Mouse (Mus musculus) heart, postnatal 0 days (tissue): ENCODE results near the gene Lhfpl2. TPM values are rescaled to one million over a fixed set of nuclear protein-coding genes. Genes with fewer than 3 reads are reported as not detected.

Source experiments
- ATAC-seq: fragments of 200-750 bp; cut with Nextera tagmentation; 2 replicates; pipeline ENCODE4 v1.8.0; 2017; ENCODE audit warnings: low read depth, moderate number of reproducible peaks, moderate library complexity; ENCODE audit not compliant: insufficient read depth
- DNase-seq: peaks from one replicate; pipeline ENCODE4 v3.0.0-alpha.2; 2016; ENCODE audit warnings: low spot score
- H3K27ac ChIP-seq: fragments of 300-500 bp; sonication (generic); 2 replicates; pipeline ENCODE4 v1.5.1; 2014; ENCODE audit warnings: low read depth, mild to moderate bottlenecking
- H3K27me3 ChIP-seq: fragments of 300-500 bp; sonication (generic); 2 replicates; pipeline ENCODE4 v1.6.1; 2014; ENCODE audit warnings: low read length, mixed read lengths; ENCODE audit not compliant: control insufficient read depth, insufficient read depth
- H3K36me3 ChIP-seq: fragments of 300-500 bp; sonication (generic); replicated peaks from 2 replicates; pipeline ENCODE4 v1.6.1; 2014; ENCODE audit warnings: low read length, mixed read lengths; ENCODE audit not compliant: control insufficient read depth, insufficient read depth
- H3K4me1 ChIP-seq: fragments of 300-500 bp; sonication (generic); 2 replicates; pipeline ENCODE4 v1.6.1; 2014; ENCODE audit warnings: antibody characterized with exemption; ENCODE audit not compliant: control insufficient read depth, insufficient read depth
- H3K4me2 ChIP-seq: fragments of 300-500 bp; sonication (generic); 2 replicates; pipeline ENCODE4 v1.6.1; 2014; ENCODE audit warnings: low read depth, mild to moderate bottlenecking, low read length, moderate library complexity
- H3K4me3 ChIP-seq: fragments of 300-500 bp; sonication (generic); 2 replicates; pipeline ENCODE4 v1.5.1; 2014; ENCODE audit warnings: low read depth, low read length
- H3K9ac ChIP-seq: fragments of 300-500 bp; sonication (generic); replicated peaks from 2 replicates; pipeline ENCODE4 v1.6.1; 2014; ENCODE audit warnings: low read depth, low read length, mixed read lengths
- H3K9me3 ChIP-seq: fragments of 300-500 bp; sonication (generic); replicated peaks from 2 replicates; pipeline ENCODE4 v1.6.1; 2016; ENCODE audit warnings: low read length; ENCODE audit not compliant: control insufficient read depth
- CTCF ChIP-seq: IDR thresholded peaks from 2 replicates; pipeline ENCODE4 v1.5.1; 2016; ENCODE audit warnings: antibody characterized with exemption, control low read depth, low read depth
- EP300 ChIP-seq: IDR thresholded peaks from 2 replicates; pipeline ENCODE4 v1.6.1; 2016; ENCODE audit warnings: antibody characterized with exemption, low read depth
- WGBS: fragments of 180-500 bp; shearing (Covaris S2); extraction: QIAGEN DNeasy Blood & Tissue Kit; methylation state at CpG from one replicate; pipeline ENCODE4 v1.1.7; 2014; 5-methylcytosine and 5-hydroxymethylcytosine counted together
- polyA plus RNA-seq: library from polyadenylated mRNA; unstranded; fragments of >200 nt; fragmentation: Nextera tagmentation; extraction: Ambion mirVana; gene quantifications from 2 replicates; pipeline ENCODE4 v1.2.1, GENCODE M21; 2015
- total RNA-seq: library from RNA; depleted of rRNA; stranded (reverse); fragments of >200 nt; gene quantifications from 2 replicates; pipeline ENCODE4 v1.2.3, GENCODE M21; 2014; ENCODE audit warnings: low replicate concordance

Gene Lhfpl2
- total and polyA plus RNA-seq, 2 experiments from 2014 or later = 10.8 to 22.5 TPM

- no peaks in the 10 kb centered on the region for H3K27me3 ChIP-seq
- no peak for TF ChIP-seq CTCF
- TF ChIP-seq EP300 = no peak
- H3K4me2 ChIP-seq = no peak overlapping the region
- H3K9ac ChIP-seq = no peak overlapping the region
- H3K4me1 ChIP-seq = peaks cover under 1% of the 10 kb centered on the region; the same call in 1 of the 2 replicates
- ATAC-seq (no peak), DNase-seq (no peak)
- no peaks in the 10 kb centered on the region for H3K9me3 ChIP-seq
- no peak overlapping the region for H3K27ac ChIP-seq
- no peak overlapping the region for H3K4me3 ChIP-seq
- 60% methylated on average over 6 of the region's 6 CpGs for WGBS
- no peaks in the 10 kb centered on the region for H3K36me3 ChIP-seq
These were observed 106.9 kb downstream of the Lhfpl2 start for GRCm38 (mm10) chr13:94164501-94164900.

DNA sequence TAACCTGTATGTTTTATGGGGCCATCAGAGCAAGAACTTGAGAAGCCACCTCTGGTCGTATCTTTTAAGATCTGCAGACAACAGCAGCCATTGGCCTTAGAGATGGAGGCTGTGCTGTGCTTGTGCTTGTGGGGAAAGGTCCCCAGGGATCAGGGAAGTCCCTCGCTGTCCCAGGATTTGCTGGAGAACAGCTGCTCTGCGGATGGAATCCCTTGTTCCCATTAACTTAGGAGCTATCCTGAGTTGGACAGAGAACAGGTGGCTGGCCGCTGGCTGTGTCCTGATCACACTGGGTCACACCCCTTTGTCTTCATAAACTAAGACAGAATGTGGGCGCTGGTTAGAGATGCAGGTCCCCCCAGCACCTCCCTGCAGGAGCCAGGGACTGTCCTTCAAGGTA lies 110.7 kb downstream of the Lhfpl2 start:
- H3K9me3 ChIP-seq = no peaks in the 10 kb centered on the region
- H3K9ac ChIP-seq = no peak overlapping the region
- WGBS = 80% methylated on average over 5 of the region's 5 CpGs
- TF ChIP-seq CTCF = no peak
- TF ChIP-seq EP300 = no peak
- H3K4me3 ChIP-seq = no peak overlapping the region
- no peak overlapping the region for H3K27ac ChIP-seq
- no peaks in the 10 kb centered on the region for H3K36me3 ChIP-seq
- no peaks in the 10 kb centered on the region for H3K27me3 ChIP-seq
- peaks cover 6% of the 10 kb centered on the region for H3K4me1 ChIP-seq
- no peak overlapping the region for H3K4me2 ChIP-seq
- DNase-seq = no peak
- ATAC-seq = no peak

- TF ChIP-seq CTCF (no peak), EP300 (no peak)
- H3K27me3 ChIP-seq = no peaks in the 10 kb centered on the region
- no peak for ATAC-seq
- H3K9me3 ChIP-seq = no peaks in the 10 kb centered on the region
- no peak overlapping the region for H3K4me3 ChIP-seq
- H3K4me2 ChIP-seq = no peak overlapping the region
- DNase-seq = no peak
- H3K9ac ChIP-seq = no peak overlapping the region
- H3K36me3 ChIP-seq = no peaks in the 10 kb centered on the region
- WGBS = 54% methylated on average over 6 of the region's 6 CpGs
- no peak overlapping the region for H3K27ac ChIP-seq
- H3K4me1 ChIP-seq = peaks cover 17% of the 10 kb centered on the region
These were observed 111.8 kb downstream of the Lhfpl2 start for GRCm38 (mm10) chr13:94169325-94169916.

- 72% methylated on average over 5 of the region's 5 CpGs for WGBS
- Histone ChIP-seq H3K27ac (no peak overlapping the region), H3K9me3 (no peaks in the 10 kb centered on the region), H3K4me1 (peaks cover 19% of the 10 kb centered on the region), H3K27me3 (no peaks in the 10 kb centered on the region), H3K9ac (no peak overlapping the region), H3K4me2 (no peak overlapping the region), H3K36me3 (no peaks in the 10 kb centered on the region), H3K4me3 (no peak overlapping the region)
- ATAC-seq (no peak), DNase-seq (no peak)
- no peak for TF ChIP-seq EP300
These were observed 114.0 kb downstream of the Lhfpl2 start for GRCm38 (mm10) chr13:94171612-94172011.

GRCm38 (mm10) chr13:94172533-94173310 lies 115.1 kb downstream of the Lhfpl2 start:
- no peak overlapping the region for H3K4me3 ChIP-seq
- H3K4me2 ChIP-seq = 0 out of 2 replicates have a peak overlapping the region, but pooled peaks have one; percentile 95
- ATAC-seq (no peak), DNase-seq (no peak)
- no peaks in the 10 kb centered on the region for H3K9me3 ChIP-seq
- H3K4me1 ChIP-seq = peaks cover 19% of the 10 kb centered on the region
- no peaks in the 10 kb centered on the region for H3K27me3 ChIP-seq
- no peak overlapping the region for H3K9ac ChIP-seq
- TF ChIP-seq CTCF (no peak), EP300 (no peak)
- WGBS = 77% methylated on average over 15 of the region's 15 CpGs
- H3K36me3 ChIP-seq = no peaks in the 10 kb centered on the region
- no peak overlapping the region for H3K27ac ChIP-seq
